In the genomic region with DNA sequence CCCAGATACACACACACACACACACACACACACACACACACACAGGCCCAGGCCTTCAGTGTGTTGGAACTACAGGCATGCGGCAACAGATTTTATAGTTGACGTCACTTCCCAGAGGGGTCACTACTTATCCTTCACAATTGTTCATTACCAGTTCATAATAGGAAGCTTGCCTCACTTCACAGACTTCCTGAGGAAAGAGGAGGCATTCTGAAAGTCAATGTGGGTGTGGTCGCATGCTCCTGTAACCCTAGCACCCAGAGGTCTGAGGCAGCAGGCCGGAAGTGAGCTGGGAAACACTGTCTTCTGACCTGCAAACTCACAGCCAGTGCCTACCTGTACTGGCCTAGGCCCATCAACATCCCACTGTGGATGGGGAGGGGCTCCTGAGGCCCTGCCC, we compare ENCODE assay signal across 10 mouse cellular contexts. TPM values are rescaled to one million over a fixed set of nuclear protein-coding genes. Genes with fewer than 3 reads are reported as not detected.
DNase-seq lines count a peak whose midpoint lies in the region; ATAC-seq and TF ChIP-seq lines count a peak whose summit lies in the region.
"Had no signal": no experiment of that assay in that cellular context is flagged by ENCODE, and none has a peak within 500 bp of the region (broad histone marks: within the 10 kb centered on the region; RNA-seq: fewer than 3 reads in every experiment).

No protein-coding gene starts in this region.

- TF ChIP-seq EP300 in heart, postnatal 0 days (IDR thresholded peaks at IDR 0.05; ENCODE audit: low read depth) = no peak

- no peak overlapping the region for H3K4me3 ChIP-seq in heart, postnatal 0 days (ENCODE audit: low read depth, low read length)
- H3K4me3 ChIP-seq in heart, embryonic 10.5 days = no peak overlapping the region
- no peak overlapping the region for H3K4me3 ChIP-seq in forebrain, embryonic 15.5 days
- H3K4me3 ChIP-seq: intestine, embryonic 15.5 days had no signal

- H3K9me3 ChIP-seq in heart, postnatal 0 days (replicated peaks; ENCODE audit: control insufficient read depth, low read length) = no peaks in the 10 kb centered on the region
- H3K9me3 ChIP-seq in heart, embryonic 10.5 days = no peaks in the 10 kb centered on the region
- no peaks in the 10 kb centered on the region for H3K9me3 ChIP-seq in forebrain, embryonic 15.5 days
- H3K9me3 ChIP-seq: intestine, embryonic 15.5 days had no signal

- no peak overlapping the region for H3K9ac ChIP-seq in heart, postnatal 0 days (replicated peaks; ENCODE audit: low read depth, low read length)
- no peak overlapping the region for H3K9ac ChIP-seq in forebrain, embryonic 15.5 days (replicated peaks)
- H3K9ac ChIP-seq: intestine, embryonic 15.5 days had no signal

- no peaks in the 10 kb centered on the region for H3K27me3 ChIP-seq in heart, postnatal 0 days (ENCODE audit: control insufficient read depth, insufficient read depth, low read length)
- H3K27me3 ChIP-seq in heart, embryonic 10.5 days (ENCODE audit: insufficient read depth, poor library complexity, severe bottlenecking) = no peaks in the 10 kb centered on the region
- no peaks in the 10 kb centered on the region for H3K27me3 ChIP-seq in forebrain, embryonic 15.5 days
- H3K27me3 ChIP-seq: intestine, embryonic 15.5 days had no signal

- peak; percentile 34 for DNase-seq in heart, postnatal 0 days (ENCODE audit: low spot score)
- no peak for DNase-seq in heart, embryonic 10.5 days (ENCODE audit: low spot score)
- DNase-seq in B cell, adult 2 months = peak; percentile 28 to 29
- DNase-seq in lung, postnatal 14 days = peak; percentile 8
- no peak for DNase-seq in cerebellum, adult 8-10 months
- no peak for DNase-seq in layer of hippocampus, adult 9-10 months (ENCODE audit: low spot score)

- WGBS in heart, postnatal 0 days = 55% methylated on average over 4 of the region's 4 CpGs
- 78% methylated on average over 4 of the region's 4 CpGs for WGBS in heart, embryonic 10.5 days
- WGBS in forebrain, embryonic 15.5 days = 91% methylated on average over 4 of the region's 4 CpGs

- H3K4me2 ChIP-seq in heart, postnatal 0 days (ENCODE audit: low read depth, low read length) = no peak overlapping the region
- H3K4me2 ChIP-seq in forebrain, embryonic 15.5 days (replicated peaks) = no peak overlapping the region
- H3K4me2 ChIP-seq: intestine, embryonic 15.5 days had no signal

- no peak overlapping the region for H3K27ac ChIP-seq in heart, postnatal 0 days (ENCODE audit: low read depth)
- no peak overlapping the region for H3K27ac ChIP-seq in heart, embryonic 10.5 days
- no peak overlapping the region for H3K27ac ChIP-seq in forebrain, embryonic 15.5 days (replicated peaks)
- H3K27ac ChIP-seq: intestine, embryonic 15.5 days had no signal

- peak; percentile 64 for ATAC-seq in heart, postnatal 0 days (ENCODE audit: insufficient read depth, low read depth)
- peak; percentile 82 for ATAC-seq in granulocyte monocyte progenitor cell, adult 5-6 weeks (replicated peaks; ENCODE audit: poor library complexity, severe bottlenecking)
- ATAC-seq in forebrain, embryonic 15.5 days (replicated peaks) = no peak
- ATAC-seq: forebrain, embryonic 16.5 days; intestine, embryonic 15.5 days had no signal

- no peaks in the 10 kb centered on the region for H3K36me3 ChIP-seq in heart, postnatal 0 days (replicated peaks; ENCODE audit: control insufficient read depth, insufficient read depth, low read length)
- 0 out of 2 replicates have a peak, but pooled peaks cover 4% of the 10 kb centered on the region for H3K36me3 ChIP-seq in heart, embryonic 10.5 days
- no peaks in the 10 kb centered on the region for H3K36me3 ChIP-seq in forebrain, embryonic 15.5 days
- H3K36me3 ChIP-seq: intestine, embryonic 15.5 days had no signal

- TF ChIP-seq CTCF in heart, postnatal 0 days (IDR thresholded peaks at IDR 0.05; ENCODE audit: low read depth) = no peak

- H3K4me1 ChIP-seq in heart, postnatal 0 days (ENCODE audit: control insufficient read depth, insufficient read depth) = no peaks in the 10 kb centered on the region
- H3K4me1 ChIP-seq in heart, embryonic 10.5 days = 0 out of 2 replicates have a peak, but pooled peaks cover 3% of the 10 kb centered on the region
- no peaks in the 10 kb centered on the region for H3K4me1 ChIP-seq in forebrain, embryonic 15.5 days
- H3K4me1 ChIP-seq: intestine, embryonic 15.5 days had no signal

RNA-seq across cellular contexts. Expression of gene Slc2a8, which starts 43.2 kb away (rescaled TPM):
- 42.1 and 46.2 TPM in 2 replicates for total RNA-seq in heart, postnatal 0 days (2014; rRNA removed; ENCODE audit: low replicate concordance)
- polyA plus RNA-seq in heart, postnatal 0 days (2015; fragmentation: Nextera tagmentation; extraction: Ambion mirVana) = 24.7 and 27.9 TPM in 2 replicates
- polyA plus RNA-seq in heart, embryonic 10.5 days (2016; fragmentation: Nextera tagmentation; extraction: Ambion mirVana) = 20.8 and 23.4 TPM in 2 replicates
- 4.0 and 4.8 TPM in 2 replicates for total RNA-seq in granulocyte monocyte progenitor cell, adult 5-6 weeks (2014; fragmentation: Nextera tagmentation)
- 3.7 and 5.8 TPM in 2 replicates for total RNA-seq in granulocyte monocyte progenitor cell, adult 5-6 weeks (2017)
- 20.9 and 21.3 TPM in 2 replicates for polyA plus RNA-seq in forebrain, embryonic 15.5 days (2015; fragmentation: Nextera tagmentation; extraction: Ambion mirVana)

Comparison
In these comparisons a context has a peak if more than half of its experiments do, and no peak if none do; other contexts are left out.
1. DNase-seq: peak in heart, postnatal 0 days (single experiment), B cell, adult 2 months (2 of 2) and lung, postnatal 14 days (single experiment); none in heart, embryonic 10.5 days (single experiment), cerebellum, adult 8-10 months (single experiment) and layer of hippocampus, adult 9-10 months (single experiment).